Mouse (Mus musculus) embryonic facial prominence, embryonic 12.5 days (tissue): ENCODE measurements at regions not wholly inside any gene's neighbourhood (a gene's known extent, or its start where the extent isn't known, plus 50 kb on each side); places are given as distances from the start of the nearest gene placed in this dataset.

ENCODE experiments used
- ATAC-seq: fragments of 200-750 bp; cut with Nextera tagmentation; 2 replicates; pipeline ENCODE4 v1.8.0; 2017; ENCODE audit not compliant: insufficient number of reproducible peaks, insufficient read depth, low FRiP score, low TSS enrichment
- H3K27ac ChIP-seq: fragments of 300-500 bp; sonication (generic); 2 replicates; pipeline ENCODE4 v1.5.1; 2016; ENCODE audit warnings: mild to moderate bottlenecking
- H3K27me3 ChIP-seq: fragments of 300-500 bp; sonication (generic); 2 replicates; pipeline ENCODE4 v1.6.1; 2016; ENCODE audit warnings: mild to moderate bottlenecking, moderate library complexity
- H3K36me3 ChIP-seq: fragments of 300-500 bp; sonication (generic); 2 replicates; pipeline ENCODE4 v1.6.1; 2016; ENCODE audit warnings: mild to moderate bottlenecking
- H3K4me1 ChIP-seq: fragments of 300-500 bp; sonication (generic); 2 replicates; pipeline ENCODE4 v1.6.1; 2016
- H3K4me2 ChIP-seq: fragments of 300-500 bp; sonication (generic); replicated peaks from 2 replicates; pipeline ENCODE4 v1.6.1; 2016; ENCODE audit warnings: mild to moderate bottlenecking, moderate library complexity
- H3K4me3 ChIP-seq: fragments of 300-500 bp; sonication (generic); 2 replicates; pipeline ENCODE4 v1.5.1; 2016; ENCODE audit warnings: mild to moderate bottlenecking
- H3K9ac ChIP-seq: fragments of 300-500 bp; sonication (generic); 2 replicates; pipeline ENCODE4 v1.6.1; 2016; ENCODE audit warnings: mild to moderate bottlenecking, moderate library complexity
- H3K9me3 ChIP-seq: fragments of 300-500 bp; sonication (generic); 2 replicates; pipeline ENCODE4 v1.6.1; 2016; ENCODE audit warnings: mild to moderate bottlenecking, moderate library complexity
- WGBS: fragments of 180-500 bp; shearing (Covaris S2); methylation state at CpG from one replicate; pipeline ENCODE4 v1.1.7; 2016; 5-methylcytosine and 5-hydroxymethylcytosine counted together

GRCm38 (mm10) chr4:140396548-140396947, 150.0 kb upstream of the Igsf21 start:
- WGBS, result 77% methylated on average over 8 of the region's 8 CpGs
- ATAC-seq, result no peak
- no peak overlapping the region for H3K9ac ChIP-seq

GRCm38 (mm10) chr4:140392290-140392689, 145.7 kb upstream of the Igsf21 start:
- H3K9ac ChIP-seq, result no peak overlapping the region
- H3K9me3 ChIP-seq, result no peaks in the 10 kb centered on the region
- WGBS, result 62% methylated on average over 7 of the region's 7 CpGs
- no peak for ATAC-seq
- no peak overlapping the region for H3K4me2 ChIP-seq
- no peak overlapping the region for H3K27ac ChIP-seq
- H3K36me3 ChIP-seq, result no peaks in the 10 kb centered on the region
- H3K4me1 ChIP-seq, result no peaks in the 10 kb centered on the region
- H3K27me3 ChIP-seq, result no peaks in the 10 kb centered on the region
- no peak overlapping the region for H3K4me3 ChIP-seq

More at GRCm38 (mm10) chr4:140396548-140396947, 150.0 kb upstream of the Igsf21 start:
- no peaks in the 10 kb centered on the region for H3K27me3 ChIP-seq
- no peaks in the 10 kb centered on the region for H3K36me3 ChIP-seq
- H3K4me1 ChIP-seq, result no peaks in the 10 kb centered on the region
- H3K4me3 ChIP-seq, result no peak overlapping the region
- no peaks in the 10 kb centered on the region for H3K9me3 ChIP-seq
- no peak overlapping the region for H3K27ac ChIP-seq
- no peak overlapping the region for H3K4me2 ChIP-seq

GRCm38 (mm10) chr4:140390684-140391234, 144.2 kb upstream of the Igsf21 start:
- WGBS, result 68% methylated on average over 12 of the region's 12 CpGs
- H3K27me3 ChIP-seq, result no peaks in the 10 kb centered on the region
- no peak for ATAC-seq

GRCm38 (mm10) chr4:140385686-140386085, 139.1 kb upstream of the Igsf21 start:
- 57% methylated on average over 6 of the region's 6 CpGs for WGBS
- no peak for ATAC-seq
- H3K4me1 ChIP-seq, result no peaks in the 10 kb centered on the region
- H3K27ac ChIP-seq, result no peak overlapping the region
- H3K36me3 ChIP-seq, result no peaks in the 10 kb centered on the region
- no peak overlapping the region for H3K9ac ChIP-seq
- no peaks in the 10 kb centered on the region for H3K27me3 ChIP-seq
- no peak overlapping the region for H3K4me2 ChIP-seq
- H3K9me3 ChIP-seq, result no peaks in the 10 kb centered on the region
- no peak overlapping the region for H3K4me3 ChIP-seq

More at GRCm38 (mm10) chr4:140390684-140391234, 144.2 kb upstream of the Igsf21 start:
- no peaks in the 10 kb centered on the region for H3K4me1 ChIP-seq
- no peak overlapping the region for H3K4me3 ChIP-seq
- no peak overlapping the region for H3K4me2 ChIP-seq
- no peaks in the 10 kb centered on the region for H3K9me3 ChIP-seq
- no peaks in the 10 kb centered on the region for H3K36me3 ChIP-seq
- no peak overlapping the region for H3K9ac ChIP-seq
- H3K27ac ChIP-seq, result no peak overlapping the region

- Histone ChIP-seq H3K4me3 (no peak overlapping the region), H3K27ac (no peak overlapping the region), H3K9me3 (no peaks in the 10 kb centered on the region), H3K4me2 (no peak overlapping the region), H3K36me3 (no peaks in the 10 kb centered on the region), H3K9ac (no peak overlapping the region), H3K4me1 (no peaks in the 10 kb centered on the region), H3K27me3 (0 out of 2 replicates have a peak, but pooled peaks cover 4% of the 10 kb centered on the region)
- WGBS, result 90% methylated on average over 14 of the region's 14 CpGs
- no peak for ATAC-seq
These were observed 138.6 kb upstream of the Igsf21 start for GRCm38 (mm10) chr4:140385226-140385625.

- H3K4me1 ChIP-seq, result no peaks in the 10 kb centered on the region
- no peak overlapping the region for H3K27ac ChIP-seq
- H3K36me3 ChIP-seq, result no peaks in the 10 kb centered on the region
- 77% methylated on average over 7 of the region's 7 CpGs for WGBS
- H3K4me2 ChIP-seq, result no peak overlapping the region
- no peak overlapping the region for H3K4me3 ChIP-seq
- no peaks in the 10 kb centered on the region for H3K9me3 ChIP-seq
- 0 out of 2 replicates have a peak, but pooled peaks have one; percentile 28 for ATAC-seq
- H3K27me3 ChIP-seq, result 0 out of 2 replicates have a peak, but pooled peaks cover 5% of the 10 kb centered on the region
- no peak overlapping the region for H3K9ac ChIP-seq
These were observed 137.0 kb upstream of the Igsf21 start for GRCm38 (mm10) chr4:140383596-140383995.

GRCm38 (mm10) chr4:140380733-140381132, 134.1 kb upstream of the Igsf21 start:
- H3K27ac ChIP-seq, result no peak overlapping the region
- ATAC-seq, result no peak
- H3K4me1 ChIP-seq, result no peaks in the 10 kb centered on the region
- H3K9me3 ChIP-seq, result no peaks in the 10 kb centered on the region
- H3K27me3 ChIP-seq, result 0 out of 2 replicates have a peak, but pooled peaks cover 5% of the 10 kb centered on the region
- H3K4me2 ChIP-seq, result no peak overlapping the region
- no peak overlapping the region for H3K9ac ChIP-seq
- WGBS, result 10% methylated on average over 13 of the region's 13 CpGs
- H3K36me3 ChIP-seq, result no peaks in the 10 kb centered on the region
- H3K4me3 ChIP-seq, result no peak overlapping the region

- H3K9ac ChIP-seq, result no peak overlapping the region
- H3K4me3 ChIP-seq, result no peak overlapping the region
- H3K9me3 ChIP-seq, result no peaks in the 10 kb centered on the region
- no peak overlapping the region for H3K4me2 ChIP-seq
- 0 out of 2 replicates have a peak, but pooled peaks cover 5% of the 10 kb centered on the region for H3K27me3 ChIP-seq
- ATAC-seq, result no peak
- H3K27ac ChIP-seq, result no peak overlapping the region
- no peaks in the 10 kb centered on the region for H3K4me1 ChIP-seq
- 82% methylated on average over 1 of the region's 1 CpGs for WGBS
- H3K36me3 ChIP-seq, result no peaks in the 10 kb centered on the region
These were observed 131.4 kb upstream of the Igsf21 start for GRCm38 (mm10) chr4:140377941-140378340.

- 34% methylated on average over 11 of the region's 11 CpGs for WGBS
- Histone ChIP-seq H3K27me3 (no peaks in the 10 kb centered on the region), H3K4me1 (no peaks in the 10 kb centered on the region), H3K27ac (no peak overlapping the region), H3K4me2 (no peak overlapping the region), H3K9me3 (no peaks in the 10 kb centered on the region), H3K9ac (no peak overlapping the region), H3K4me3 (no peak overlapping the region), H3K36me3 (no peaks in the 10 kb centered on the region)
- ATAC-seq, result no peak
These were observed 126.2 kb upstream of the Igsf21 start for GRCm38 (mm10) chr4:140372586-140373325.

GRCm38 (mm10) chr4:140371426-140372213, 125.0 kb upstream of the Igsf21 start:
- ATAC-seq, result no peak
- no peaks in the 10 kb centered on the region for H3K27me3 ChIP-seq
- no peaks in the 10 kb centered on the region for H3K9me3 ChIP-seq
- no peaks in the 10 kb centered on the region for H3K36me3 ChIP-seq
- no peaks in the 10 kb centered on the region for H3K4me1 ChIP-seq
- H3K27ac ChIP-seq, result no peak overlapping the region
- H3K4me3 ChIP-seq, result no peak overlapping the region
- WGBS, result 85% methylated on average over 20 of the region's 20 CpGs
- H3K9ac ChIP-seq, result no peak overlapping the region
- H3K4me2 ChIP-seq, result no peak overlapping the region

- WGBS, result 46% methylated on average over 8 of the region's 8 CpGs
- Histone ChIP-seq H3K9ac (no peak overlapping the region), H3K36me3 (no peaks in the 10 kb centered on the region), H3K4me2 (no peak overlapping the region), H3K4me3 (no peak overlapping the region), H3K27ac (no peak overlapping the region), H3K9me3 (no peaks in the 10 kb centered on the region), H3K4me1 (no peaks in the 10 kb centered on the region), H3K27me3 (no peaks in the 10 kb centered on the region)
- no peak for ATAC-seq
These were observed 120.5 kb upstream of the Igsf21 start for GRCm38 (mm10) chr4:140366975-140367680.
